Mouse (Mus musculus) small intestine, adult 2 months (tissue): ENCODE results near the gene Snrpn. TPM values are rescaled to one million over a fixed set of nuclear protein-coding genes. Genes with fewer than 3 reads are reported as not detected.
"Not testable (repeated sequence)": the region's sequence is repeated elsewhere in the genome, so short reads cannot be mapped to it uniquely, and the experiment has no call there.

Source experiments
- H3K27ac ChIP-seq: fragments of 200-500 bp; 2 replicates; pipeline ENCODE4 v1.5.1; 2012; ENCODE audit warnings: low read depth, low read length, control low read depth, inconsistent platforms; ENCODE audit not compliant: insufficient read depth
- H3K27me3 ChIP-seq: fragments of 200-500 bp; 2 replicates; pipeline ENCODE4 v1.6.1; 2012; ENCODE audit warnings: mild to moderate bottlenecking, moderate library complexity, low read length, inconsistent platforms; ENCODE audit not compliant: control insufficient read depth, insufficient read depth
- H3K36me3 ChIP-seq: fragments of 200-500 bp; 2 replicates; pipeline ENCODE4 v1.6.1; 2012; ENCODE audit warnings: mild to moderate bottlenecking, low read length, control low read depth, inconsistent platforms; ENCODE audit not compliant: control insufficient read depth, insufficient read depth
- H3K4me1 ChIP-seq: fragments of 200-500 bp; 2 replicates; pipeline ENCODE4 v1.6.1; 2012; ENCODE audit warnings: low read length, inconsistent platforms, mixed read lengths; ENCODE audit not compliant: control insufficient read depth, insufficient read depth, insufficient read length
- H3K4me3 ChIP-seq: fragments of 200-500 bp; 2 replicates; pipeline ENCODE4 v1.5.1; 2012; ENCODE audit warnings: low read depth, mild to moderate bottlenecking, control low read depth, inconsistent platforms, low read length, moderate library complexity
- CTCF ChIP-seq: fragments of 200-500 bp; IDR thresholded peaks from 2 replicates; pipeline ENCODE4 v1.5.1; 2012; ENCODE audit warnings: low read depth, mild to moderate bottlenecking, control low read depth, inconsistent platforms, low read length, moderate library complexity, mixed read lengths; ENCODE audit not compliant: insufficient replicate concordance, insufficient read length; ENCODE audit errors: extremely low read depth
- POLR2A ChIP-seq: fragments of 200-500 bp; IDR thresholded peaks from 2 replicates; pipeline ENCODE4 v1.6.1; 2012; ENCODE audit warnings: low read depth, mild to moderate bottlenecking, control low read depth, inconsistent platforms, low read length, moderate library complexity
- WGBS: fragments of 180-500 bp; shearing (Covaris S2); methylation state at CpG from one replicate; pipeline ENCODE4 v1.1.7; 2018; 5-methylcytosine and 5-hydroxymethylcytosine counted together
- polyA plus RNA-seq: library from polyadenylated mRNA; depleted of rRNA; stranded (reverse); fragments of >200 nt; gene quantifications from 2 replicates; pipeline ENCODE4 v1.2.3, GENCODE M21; 2012; rRNA removed

The Snrpn gene
- polyA plus RNA-seq: 24.4 and 35.1 TPM in 2 replicates

- WGBS: 60% methylated on average over 4 of the region's 4 CpGs
- Histone ChIP-seq H3K4me1 (no peaks in the 10 kb centered on the region), H3K27me3 (no peaks in the 10 kb centered on the region), H3K4me3 (no peak within 1 kb of the TSS), H3K36me3 (no peaks in the 10 kb centered on the region), H3K27ac (no peak within 1 kb of the TSS)
- TF ChIP-seq POLR2A: no peak
- TF ChIP-seq CTCF: no peak
Observed at GRCm38 (mm10) chr7:60139742-60140480, at the start of gene Snrpn. TSS of gene Snrpn (minus strand) at chr7:60140219.

DNA sequence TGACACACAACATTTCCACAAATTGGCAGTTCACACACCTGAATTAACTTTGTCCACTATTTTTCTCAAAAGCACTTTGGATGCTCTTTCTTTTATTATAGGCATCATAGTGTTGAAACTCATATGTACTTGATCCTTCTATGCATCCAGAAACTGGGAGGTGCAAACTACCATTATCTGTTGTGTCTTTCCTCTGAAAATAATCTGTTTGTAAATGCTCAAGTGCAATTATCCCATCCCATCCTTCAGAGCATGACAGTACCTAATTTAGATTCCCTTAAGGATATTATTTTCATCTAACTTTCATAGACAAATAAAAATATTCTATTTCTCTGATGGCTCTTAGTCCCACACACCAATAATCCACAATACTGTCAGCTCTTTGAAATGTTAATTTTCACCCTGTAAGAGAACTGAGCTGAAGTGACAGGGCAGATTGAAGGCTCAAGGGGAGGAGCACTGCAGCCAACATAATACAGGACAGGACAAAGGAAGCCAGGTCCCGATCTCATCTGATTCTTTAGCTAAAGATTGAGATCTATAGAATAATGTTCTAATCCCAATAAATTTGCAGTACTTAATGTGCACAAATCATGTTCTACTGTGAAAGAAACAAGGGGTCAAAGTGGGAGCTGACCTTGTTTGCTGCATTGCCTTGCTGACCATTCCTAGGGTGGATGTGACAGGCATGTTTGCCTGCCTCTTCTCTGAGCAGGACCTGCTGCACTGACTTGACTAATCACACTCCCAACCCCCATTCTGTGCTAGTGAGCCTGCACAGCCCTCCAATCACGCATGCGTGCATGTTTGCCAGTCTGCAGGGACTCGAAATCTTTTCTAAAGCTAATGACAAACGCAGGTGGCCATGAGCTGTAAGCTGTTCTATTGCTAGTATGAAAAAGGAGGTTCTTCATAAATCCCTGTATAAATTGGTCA lies 30.5 kb upstream of the Snrpn start:
- Histone ChIP-seq H3K4me3 (no peak overlapping the region), H3K36me3 (no peaks in the 10 kb centered on the region), H3K4me1 (no peaks in the 10 kb centered on the region), H3K27me3 (no peaks in the 10 kb centered on the region), H3K27ac (no peak overlapping the region)
- TF ChIP-seq POLR2A: no peak
- no peak for TF ChIP-seq CTCF
- WGBS: 55% methylated on average over 5 of the region's 5 CpGs

DNA sequence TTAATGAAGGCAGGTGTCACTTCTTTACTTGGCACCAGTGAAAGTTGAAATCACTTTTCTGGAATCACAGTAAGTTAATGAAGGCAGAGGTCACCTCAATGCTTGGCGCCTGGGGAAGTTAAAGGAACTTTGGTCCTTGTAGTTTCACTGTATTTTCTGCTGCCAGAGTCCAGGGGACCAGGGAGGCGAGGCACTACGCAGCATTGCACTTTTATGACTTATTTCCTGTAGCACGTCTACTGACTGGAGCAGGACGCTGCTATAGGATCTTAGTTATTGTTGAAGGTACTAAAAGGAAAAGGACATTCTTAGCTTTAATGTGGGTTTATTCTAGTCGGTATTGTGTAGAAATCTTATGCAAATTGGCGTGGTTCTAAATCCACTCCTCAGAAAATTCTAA lies 14.7 kb downstream of the Snrpn start:
- Histone ChIP-seq H3K36me3 (no peaks in the 10 kb centered on the region), H3K27ac (no peak overlapping the region), H3K4me1 (no peaks in the 10 kb centered on the region), H3K27me3 (no peaks in the 10 kb centered on the region), H3K4me3 (no peak overlapping the region)
- TF ChIP-seq POLR2A (no peak), CTCF (no peak)
- 43% methylated on average over 7 of the region's 7 CpGs for WGBS

DNA sequence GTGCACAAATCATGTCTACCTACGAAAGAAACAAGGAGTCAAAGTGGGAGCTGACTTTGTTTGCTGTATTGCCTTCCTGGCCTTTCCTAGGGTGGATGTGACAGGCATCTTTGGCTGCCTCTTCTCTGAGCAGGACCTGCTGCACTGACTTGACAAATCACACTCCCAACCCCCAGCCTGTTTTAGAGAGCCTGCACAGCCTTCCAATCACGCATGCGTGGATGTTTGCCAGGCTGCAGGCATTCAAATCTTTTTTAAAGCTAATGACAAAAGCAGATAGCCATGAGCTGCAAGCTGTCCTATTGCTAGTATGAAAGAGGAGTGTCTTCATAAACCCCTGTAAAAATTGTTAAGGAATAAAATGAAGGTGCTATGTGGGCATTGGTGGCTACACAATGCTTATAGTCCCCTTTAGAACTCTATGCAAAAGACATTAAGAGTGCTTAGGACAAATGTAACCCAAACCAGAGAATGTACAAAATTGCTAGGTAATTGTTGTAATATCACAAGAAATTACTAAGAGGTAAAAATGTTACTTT lies 16.9 kb downstream of the Snrpn start:
- not testable (repeated sequence) for H3K27me3 ChIP-seq, H3K4me3 ChIP-seq, H3K4me1 ChIP-seq, H3K36me3 ChIP-seq, H3K27ac ChIP-seq
- WGBS: 35% methylated on average over 3 of the region's 3 CpGs

DNA sequence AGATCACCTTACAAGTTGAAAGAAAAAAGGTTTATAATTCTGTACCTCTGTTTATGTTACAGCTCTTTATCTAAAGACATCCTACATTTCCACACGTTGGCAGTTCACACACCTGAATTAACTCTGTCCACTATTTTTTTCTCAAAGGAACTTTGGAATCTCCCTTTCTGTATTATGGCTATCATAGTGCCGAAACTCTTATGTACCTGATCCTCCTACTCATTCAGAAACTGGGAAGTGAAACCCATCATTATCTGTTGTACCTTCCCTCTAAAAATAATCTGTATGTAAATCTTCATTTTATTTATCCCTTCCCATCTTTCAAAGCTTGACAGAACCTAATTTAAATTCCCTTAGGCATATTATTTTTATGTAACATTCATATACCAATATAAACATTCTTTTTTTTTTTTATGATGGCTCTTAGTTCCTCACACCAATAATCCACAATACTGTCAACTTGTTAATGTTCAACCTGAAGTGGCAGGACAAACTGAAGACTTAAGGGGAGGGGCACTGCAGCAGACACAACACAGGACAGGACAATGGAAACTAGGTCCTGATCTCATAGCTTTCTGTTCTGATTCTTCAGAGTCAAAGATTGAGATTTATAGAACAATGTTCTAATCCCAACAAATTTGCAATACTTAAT lies 17.5 kb downstream of the Snrpn start:
- WGBS: 30% methylated on average over 2 of the region's 2 CpGs

DNA sequence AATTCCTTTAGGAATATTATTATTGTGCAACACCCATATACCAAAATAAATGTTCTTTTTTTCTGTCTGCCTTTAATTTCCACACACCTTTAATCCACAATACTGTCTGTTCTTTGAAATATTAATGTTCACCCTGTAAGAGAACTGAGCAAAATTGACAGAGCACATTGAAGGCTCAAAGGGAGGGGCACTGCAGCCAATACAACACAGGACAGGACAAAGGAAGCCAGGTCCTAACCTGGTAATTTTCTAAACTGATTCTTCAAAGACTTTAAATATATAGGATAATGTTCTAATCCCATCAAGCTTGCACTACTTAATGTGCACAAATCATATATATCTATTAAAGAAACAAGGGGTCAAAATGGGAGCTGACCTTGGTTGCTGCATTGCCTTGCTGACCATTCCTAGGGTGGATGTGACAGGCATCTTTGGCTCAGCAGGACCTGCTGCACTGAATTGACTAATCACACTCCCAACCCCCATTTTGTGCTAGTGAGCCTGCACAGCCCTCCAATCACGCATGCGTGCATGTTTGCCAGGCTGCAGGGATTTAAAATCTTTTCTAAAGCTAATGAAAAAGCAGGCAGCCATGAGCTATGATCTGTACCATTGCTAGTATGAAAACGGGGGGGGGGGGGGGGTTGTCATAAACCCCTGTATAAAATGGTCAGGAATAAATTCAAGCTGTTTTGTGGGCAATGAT lies 42.7 kb downstream of the Snrpn start:
- H3K4me3 ChIP-seq: no peak overlapping the region
- H3K4me1 ChIP-seq: no peaks in the 10 kb centered on the region
- WGBS: 64% methylated on average over 3 of the region's 3 CpGs
- H3K27ac ChIP-seq: no peak overlapping the region
- TF ChIP-seq CTCF: no peak
- no peak for TF ChIP-seq POLR2A
- no peaks in the 10 kb centered on the region for H3K36me3 ChIP-seq
- H3K27me3 ChIP-seq: no peaks in the 10 kb centered on the region

More for the DNA sequence above, 17.5 kb downstream of the Snrpn start:
- H3K4me3 ChIP-seq: no peak overlapping the region
- H3K27me3 ChIP-seq: no peaks in the 10 kb centered on the region
- H3K27ac ChIP-seq: no peak overlapping the region
- no peak for TF ChIP-seq POLR2A
- TF ChIP-seq CTCF: no peak
- H3K36me3 ChIP-seq: no peaks in the 10 kb centered on the region
- H3K4me1 ChIP-seq: no peaks in the 10 kb centered on the region
